Mouse (Mus musculus) kidney, adult 11 months (tissue): ENCODE measurements around the gene Ccdc102a.
A peak's percentile ranks its signal among the peaks of the same experiment; 100 is the strongest.
"Not testable (repeated sequence)": the region's sequence is repeated elsewhere in the genome, so short reads cannot be mapped to it uniquely, and the experiment has no call there.

Source experiments
- DNase-seq: peaks from one replicate; pipeline ENCODE4 v3.0.0; 2022

Ccdc102a gene

GRCm38 (mm10) chr8:94872156-94872555, 45.7 kb downstream of the Ccdc102a start:
- peak; percentile 63 for DNase-seq

DNA sequence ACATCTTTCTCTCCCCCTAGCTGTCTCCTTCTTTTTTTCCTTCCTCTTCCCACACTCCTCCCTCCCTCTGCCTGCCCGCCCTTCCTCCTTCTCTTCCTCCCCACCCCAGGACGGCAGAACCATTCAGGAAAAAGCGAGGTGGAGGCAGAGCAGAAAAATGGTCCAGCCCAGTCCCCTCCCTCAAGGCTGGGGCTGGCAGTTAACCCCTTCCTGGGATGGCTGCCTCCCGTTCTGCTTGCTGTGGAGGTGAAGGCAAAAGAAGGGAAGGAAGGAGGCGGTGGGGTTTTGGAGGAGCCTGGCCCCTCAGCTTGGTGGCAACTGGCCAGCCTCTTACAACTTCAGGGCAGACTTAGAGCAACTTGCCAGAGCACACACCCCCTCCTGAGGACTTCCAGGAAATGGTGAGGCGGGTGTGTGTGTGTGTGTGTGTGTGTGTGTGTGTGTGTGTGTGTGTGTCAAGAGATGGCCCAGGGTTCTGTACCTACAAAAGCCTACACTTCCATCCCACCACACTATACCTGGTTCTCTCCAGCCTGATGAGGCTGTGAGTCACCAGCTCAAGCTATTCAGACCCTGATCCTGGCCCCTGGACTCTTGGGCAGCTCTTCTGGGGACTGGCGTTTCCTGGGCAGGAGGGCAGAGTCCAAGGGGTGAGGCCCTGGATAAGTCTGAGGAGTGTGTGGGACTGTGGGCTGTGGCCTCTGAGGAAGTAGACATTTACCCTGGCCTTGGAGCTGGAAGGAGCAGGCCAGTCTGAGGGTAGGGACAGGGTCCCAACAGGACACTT, 46.6 kb downstream of the Ccdc102a start:
- DNase-seq, result peak; percentile 89

DNA sequence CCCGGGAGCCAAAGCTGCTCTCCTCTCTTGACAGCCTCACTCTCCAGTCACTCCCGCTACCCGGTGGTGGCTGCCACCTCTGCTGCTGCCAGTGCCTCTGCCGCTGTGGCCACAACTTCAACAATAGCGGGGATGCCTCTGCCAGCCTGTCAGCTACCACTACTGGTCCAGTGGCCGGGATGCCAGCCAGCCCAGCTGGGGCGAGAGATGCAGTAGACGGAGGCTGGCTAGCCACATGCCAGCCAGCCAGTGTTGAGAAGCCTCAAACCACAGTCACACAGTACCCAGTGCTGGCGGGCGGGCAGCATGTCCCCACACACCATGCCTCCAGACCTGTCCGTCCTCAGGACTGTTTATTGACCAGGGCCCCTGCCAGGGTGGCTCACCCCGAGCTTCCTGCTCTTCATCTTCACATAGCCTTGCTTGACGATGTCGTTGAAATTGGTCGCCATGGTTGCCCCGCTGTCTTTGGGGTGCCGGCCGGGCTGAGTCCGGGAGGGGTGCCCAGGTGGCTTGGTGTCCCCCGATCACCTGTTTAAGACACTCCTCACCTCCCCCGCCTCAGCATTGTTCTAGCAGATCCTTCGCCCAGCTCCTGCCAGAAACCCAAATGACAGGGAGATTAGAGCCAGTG, 47.3 kb downstream of the Ccdc102a start:
- no peak for DNase-seq

DNA sequence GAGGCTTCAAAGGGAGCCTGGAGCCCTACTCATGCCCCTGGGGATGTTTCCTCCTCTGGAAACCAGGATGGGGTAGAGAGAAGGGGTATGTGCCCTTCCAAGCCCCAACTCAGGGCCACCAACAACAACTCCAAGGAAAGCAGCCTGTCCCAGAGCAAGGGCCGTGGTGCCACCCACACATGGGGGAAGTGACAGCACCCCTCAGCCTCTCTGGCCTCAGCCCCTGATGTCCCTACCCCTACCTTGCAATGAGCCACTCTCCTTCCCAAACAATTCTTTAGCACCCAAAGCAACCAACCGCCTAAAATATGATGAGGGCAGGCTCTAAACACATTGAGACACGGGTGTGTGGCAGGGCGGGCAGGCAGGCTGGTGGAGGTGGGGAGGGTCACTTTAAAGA, 47.9 kb downstream of the Ccdc102a start:
- no peak for DNase-seq

DNA sequence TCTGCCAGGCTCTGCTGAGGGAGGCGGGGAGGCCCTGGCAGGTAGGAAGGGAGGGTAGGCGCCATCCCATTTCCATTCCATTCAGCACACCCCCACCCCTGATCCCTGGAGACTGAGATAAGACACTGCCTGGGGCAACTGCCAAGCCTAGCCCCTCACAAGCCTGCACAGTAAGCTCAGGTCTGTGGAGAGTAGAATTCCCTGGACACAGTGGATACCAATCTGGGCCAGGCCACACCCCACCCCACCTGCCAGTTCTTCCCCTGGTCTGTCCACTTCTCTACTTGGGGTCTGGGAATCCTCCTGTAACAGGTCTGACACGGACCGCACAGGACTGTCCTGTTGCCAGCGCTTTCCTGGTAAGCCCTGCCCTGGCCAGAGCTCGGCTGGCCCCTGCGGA, 48.8 kb downstream of the Ccdc102a start:
- no peak for DNase-seq

DNA sequence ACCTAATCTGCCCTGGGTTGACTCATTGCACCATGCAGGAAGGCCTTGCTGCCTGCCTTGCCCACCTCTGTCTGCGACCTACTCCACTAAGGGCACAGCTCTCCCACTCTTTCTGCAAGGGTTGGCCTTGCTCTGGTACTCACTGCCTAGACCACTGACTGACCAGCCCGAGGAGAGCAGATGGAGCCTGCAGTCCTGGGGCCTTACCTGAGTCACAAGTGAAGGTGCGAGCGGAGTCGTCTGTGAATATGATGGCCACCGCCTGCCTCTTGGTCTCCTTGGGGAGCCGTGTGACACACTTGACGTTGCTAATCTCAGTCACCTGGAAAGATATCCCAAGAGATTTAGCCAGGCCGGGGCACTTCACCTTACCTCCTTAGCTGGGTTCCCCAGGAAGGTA, 51.0 kb downstream of the Ccdc102a start:
- no peak for DNase-seq

DNA sequence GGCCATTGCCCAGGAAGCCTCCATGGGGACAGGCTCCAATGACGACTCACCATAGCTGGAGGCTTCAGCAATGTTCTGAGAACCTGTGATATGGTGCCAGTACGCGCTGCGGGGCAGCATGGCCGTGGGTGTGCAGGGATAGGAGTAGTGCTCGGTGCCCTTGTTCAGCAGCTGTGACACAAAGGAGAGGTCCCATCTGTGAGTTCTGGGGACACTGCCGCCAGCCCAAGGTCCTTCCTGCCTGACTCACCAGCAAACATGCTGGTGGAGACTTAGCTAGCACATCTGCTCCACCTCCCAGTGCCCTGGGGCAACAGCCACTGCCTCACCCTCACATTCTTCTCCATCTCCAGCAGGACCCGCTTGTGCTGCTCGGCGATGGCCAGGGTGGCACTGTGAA, 52.6 kb downstream of the Ccdc102a start:
- DNase-seq, result no peak

- DNase-seq, result no peak
Measured at GRCm38 (mm10) chr8:94863897-94864673, 53.8 kb downstream of the Ccdc102a start.

DNA sequence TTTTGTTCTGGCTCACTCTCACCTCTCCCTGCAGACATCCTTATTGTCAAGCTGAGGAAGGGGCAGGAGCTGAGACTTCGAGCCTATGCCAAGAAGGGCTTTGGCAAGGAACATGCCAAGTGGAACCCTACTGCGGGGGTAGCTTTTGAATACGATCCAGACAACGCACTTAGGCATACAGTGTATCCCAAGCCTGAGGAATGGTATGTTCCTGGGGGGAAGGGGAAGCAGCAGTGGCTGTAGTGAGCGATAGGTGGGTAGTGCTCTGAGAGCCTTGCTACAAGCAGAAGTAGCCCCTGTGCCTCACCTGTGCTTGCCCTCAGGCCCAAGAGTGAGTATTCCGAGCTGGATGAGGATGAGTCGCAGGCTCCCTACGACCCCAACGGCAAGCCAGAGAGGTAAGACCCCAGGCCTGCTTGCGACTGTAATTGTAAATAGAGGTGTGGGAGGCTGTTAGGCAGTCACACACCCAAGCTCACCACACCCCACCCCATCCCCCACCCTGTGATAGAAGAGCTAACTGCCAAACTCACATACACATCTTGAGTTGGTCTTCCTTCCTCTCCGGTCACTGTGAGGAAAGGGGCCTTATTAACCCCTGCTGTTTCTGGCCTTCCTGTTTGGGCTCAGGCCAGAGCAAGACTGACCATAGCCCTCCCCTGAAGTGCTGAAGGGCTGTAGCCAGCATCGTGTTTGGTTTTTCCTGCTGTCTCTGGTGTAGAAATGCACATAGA, 55.2 kb downstream of the Ccdc102a start:
- DNase-seq, result no peak

- peak; percentile 53 for DNase-seq
Measured at GRCm38 (mm10) chr8:94861352-94861910, 56.5 kb downstream of the Ccdc102a start.

GRCm38 (mm10) chr8:94857346-94858173, 60.3 kb downstream of the Ccdc102a start, which contains the start of gene Polr2c:
Gene Polr2c, plus strand, starts transcription at chr8:94857450.
- DNase-seq, result peak; percentile 80

- no peak for DNase-seq
Measured at GRCm38 (mm10) chr8:94857011-94857345, 60.9 kb downstream of the Ccdc102a start.

DNA sequence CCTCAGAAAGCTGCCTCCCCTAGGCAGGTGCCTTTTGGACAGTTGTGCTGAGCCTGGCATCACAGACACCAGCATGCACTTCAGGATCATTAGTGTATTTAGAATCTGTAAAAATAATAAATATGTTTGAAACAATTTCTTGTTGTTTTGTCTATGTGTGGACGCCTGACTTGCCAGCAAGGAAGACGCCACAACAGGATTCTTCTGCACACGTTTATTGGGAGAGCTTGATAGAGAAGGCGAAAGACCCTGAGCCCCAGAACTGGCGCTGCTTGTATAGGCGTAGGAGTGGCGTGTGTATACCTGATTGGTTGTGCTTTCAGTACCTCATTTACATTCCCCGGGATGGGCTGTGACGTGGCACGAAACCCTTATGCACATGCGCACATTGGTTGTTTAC, 63.1 kb downstream of the Ccdc102a start:
- not testable (repeated sequence) for DNase-seq
